Mouse (Mus musculus): ENCODE results near the gene Il17f.
"Not testable (repeated sequence)": the region's sequence is repeated elsewhere in the genome, so short reads cannot be mapped to it uniquely, and the experiment has no call there.

Gene Il17f

GRCm38 (mm10) chr1:20790517-20790916 lies at the start of gene Il17f:
Il17f (minus strand) TSS chr1:20790617.
- not testable (repeated sequence) for DNase-seq

DNA sequence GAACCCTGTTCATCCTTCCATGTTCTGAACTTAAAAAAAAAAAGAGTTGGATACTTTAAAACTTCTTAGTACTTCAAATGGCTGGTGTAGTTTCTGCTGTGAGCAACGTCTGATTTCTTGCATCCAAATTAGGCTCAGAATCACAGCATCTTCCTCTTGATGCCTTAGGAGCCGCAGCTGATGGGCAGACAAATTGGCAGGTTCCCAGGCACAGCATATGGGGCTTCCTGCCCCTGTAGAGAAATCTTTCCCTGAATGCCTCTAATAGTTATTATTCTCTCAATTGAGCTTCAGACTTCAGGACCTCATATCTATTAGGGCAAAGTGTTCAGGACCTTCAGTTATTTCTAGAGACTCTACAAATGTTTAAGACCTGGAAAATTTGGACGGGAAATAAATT lies 49.5 kb upstream of the Il17f start:
- DNase-seq = no peak

- DNase-seq = no peak
Measured at GRCm38 (mm10) chr1:20836551-20837125, 46.2 kb upstream of the Il17f start.

- DNase-seq = no peak
Measured at GRCm38 (mm10) chr1:20833141-20833511, 42.7 kb upstream of the Il17f start.

- no peak for DNase-seq
Measured at GRCm38 (mm10) chr1:20832473-20833140, 42.2 kb upstream of the Il17f start.

DNA sequence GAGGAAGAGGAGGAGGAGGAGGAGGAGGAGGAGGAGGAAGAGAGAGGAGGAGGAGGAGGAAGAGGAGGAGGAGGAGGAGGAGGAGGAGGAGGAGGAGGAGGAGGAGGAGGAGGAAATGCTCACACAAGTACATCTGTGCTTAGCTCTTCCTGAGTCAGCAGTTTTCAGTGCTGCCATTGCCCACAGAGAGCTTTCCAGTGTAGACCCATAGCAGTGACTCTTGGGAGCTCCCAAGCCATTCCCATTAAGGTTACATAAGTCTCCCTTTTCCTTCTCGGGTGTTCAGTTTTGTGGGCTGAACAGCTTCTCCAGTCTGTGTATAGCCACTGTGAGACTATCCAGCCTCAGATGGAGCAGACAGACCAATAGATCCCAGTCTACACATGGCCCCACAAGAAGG lies 40.1 kb upstream of the Il17f start:
- DNase-seq = no peak

DNA sequence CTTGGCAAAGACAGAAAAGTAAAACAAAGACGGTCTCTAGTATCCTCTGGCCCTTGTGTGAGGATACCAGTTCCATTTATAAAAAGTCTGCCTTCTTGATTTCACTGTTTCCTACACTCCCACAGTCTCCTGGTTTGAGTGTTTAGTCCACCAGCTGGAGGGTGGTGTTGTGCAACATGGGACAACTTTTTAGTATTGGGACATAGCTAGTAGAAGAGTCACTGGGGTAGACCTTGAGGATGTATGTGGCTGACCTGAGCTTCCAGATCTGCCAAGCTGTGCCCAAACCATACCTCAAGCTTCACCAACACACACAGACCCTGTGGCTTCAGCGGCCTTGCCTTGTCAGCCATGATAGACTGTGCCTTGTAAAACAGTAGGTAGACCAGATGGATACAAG lies 37.6 kb upstream of the Il17f start:
- DNase-seq = no peak

DNA sequence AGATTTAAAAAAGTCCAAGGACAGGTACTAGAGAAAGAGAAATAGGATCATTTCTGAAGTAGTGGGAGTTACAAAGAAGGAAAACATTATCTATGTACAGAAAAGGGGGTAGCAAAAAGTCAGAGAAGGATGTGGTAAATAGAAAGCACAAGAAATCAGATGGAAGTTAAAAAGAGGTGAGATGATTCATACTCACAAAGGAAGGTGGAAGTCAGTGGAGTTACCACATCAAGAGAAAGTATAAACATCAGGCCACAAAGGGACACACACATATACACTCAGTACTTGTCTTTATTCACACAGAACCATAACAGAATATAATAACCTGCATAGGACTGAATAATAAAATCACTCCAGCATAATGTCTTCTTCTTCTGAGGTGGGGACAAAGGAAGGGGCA lies 34.6 kb upstream of the Il17f start:
- DNase-seq = no peak

DNA sequence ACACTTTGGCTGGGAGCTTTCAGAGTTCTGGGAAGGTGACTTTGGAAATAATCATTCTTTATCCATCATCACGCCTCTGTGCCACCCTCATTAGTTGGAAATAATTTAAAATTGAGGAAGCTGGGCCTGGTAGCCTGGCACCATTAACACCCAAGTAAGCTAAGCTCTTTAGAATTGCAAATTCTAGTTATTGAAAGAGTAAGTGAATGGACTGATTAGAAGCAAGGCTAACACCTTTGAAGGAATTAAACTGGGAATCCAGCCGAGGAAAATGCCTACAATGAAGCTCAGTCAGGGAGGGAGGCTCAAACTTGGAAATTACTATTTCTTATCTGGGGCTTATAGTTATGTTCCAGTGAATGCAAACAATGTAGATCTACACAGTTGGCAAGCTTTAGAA lies 33.5 kb upstream of the Il17f start:
- no peak for DNase-seq

GRCm38 (mm10) chr1:20823471-20823870 lies 33.1 kb upstream of the Il17f start:
- no peak for DNase-seq

- no peak for DNase-seq
Measured at GRCm38 (mm10) chr1:20820959-20821358, 30.5 kb upstream of the Il17f start.

DNA sequence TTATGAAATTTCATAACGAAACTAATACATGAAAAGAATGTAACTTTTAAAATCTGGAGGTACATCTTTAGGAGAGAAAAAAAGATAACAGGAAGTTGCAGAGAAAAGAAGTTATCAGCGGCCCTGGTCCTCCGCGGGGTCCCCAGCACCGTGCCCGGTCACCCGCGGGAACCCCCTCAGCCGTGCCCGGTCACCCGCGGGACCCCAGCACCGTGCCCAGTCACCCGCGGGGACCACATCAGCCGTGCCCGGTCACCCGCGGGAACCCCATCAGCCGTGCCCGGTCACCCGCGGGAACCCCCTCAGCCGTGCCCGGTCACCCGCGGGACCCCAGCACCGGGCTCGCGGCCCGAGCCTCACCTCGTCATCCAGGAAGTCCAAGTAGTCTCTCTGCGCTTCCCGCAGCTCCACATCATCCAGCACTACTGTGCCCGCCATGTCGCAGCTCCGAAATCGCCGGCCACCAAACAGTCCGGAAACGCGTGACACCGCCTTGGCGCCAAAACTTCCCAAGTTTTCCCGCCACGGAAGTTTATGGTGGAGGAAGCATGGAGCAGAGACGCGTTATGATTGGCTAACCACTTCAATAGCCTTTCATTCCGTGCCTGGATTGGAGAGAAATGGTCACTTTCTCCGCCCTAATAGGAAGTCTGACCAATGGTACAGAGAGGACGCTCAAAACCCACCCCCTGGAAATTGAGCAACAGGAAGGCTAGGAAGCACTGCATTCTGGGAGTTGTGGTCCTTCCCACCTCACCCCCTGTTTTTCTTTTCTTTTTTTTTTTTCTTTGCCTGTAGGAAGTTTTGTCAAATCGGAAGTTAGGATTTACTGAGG lies 29.6 kb upstream of the Il17f start, which contains the start of gene Mcm3:
TSS of gene Mcm3 (minus strand) at position 542 of the 835 bp plus-strand sequence.
- DNase-seq = peak; percentile 93

DNA sequence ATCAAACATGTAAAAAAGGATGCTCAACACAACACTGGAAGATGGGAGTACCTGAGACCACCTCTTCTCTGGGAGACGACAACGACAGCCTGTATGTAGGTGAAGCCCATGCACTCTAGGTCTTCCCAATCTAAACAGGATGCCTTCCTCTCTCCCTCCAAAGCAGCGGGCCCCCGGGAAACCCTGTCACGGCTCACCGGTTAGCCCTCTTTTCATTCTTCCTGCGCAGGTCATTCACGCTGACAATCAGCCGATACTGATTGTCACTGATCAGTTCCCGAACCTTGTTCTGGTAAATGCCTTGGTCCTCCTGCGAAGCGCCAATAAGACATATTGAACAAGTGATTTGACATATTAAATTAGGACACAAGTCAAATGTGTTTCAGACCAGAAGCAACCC lies 27.2 kb upstream of the Il17f start:
- no peak for DNase-seq

DNA sequence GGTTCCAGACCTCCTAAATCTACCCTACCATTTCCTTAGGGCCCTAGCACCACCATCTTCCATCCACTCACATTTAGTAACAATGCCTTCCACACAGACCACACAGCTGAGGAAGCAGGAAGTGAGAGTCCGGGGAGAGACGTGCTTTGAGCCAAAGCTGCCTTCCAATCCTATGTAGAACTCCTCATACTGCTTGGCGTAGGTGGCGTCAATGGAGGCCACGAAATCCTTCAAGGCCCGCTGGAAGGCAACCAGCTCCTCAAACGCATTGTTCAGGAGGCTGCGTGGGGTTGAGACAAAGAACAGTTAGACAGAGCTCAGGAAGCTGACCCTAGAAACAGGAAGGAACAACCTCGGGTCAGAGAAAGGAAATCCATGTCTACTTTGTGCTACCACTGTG lies 26.8 kb upstream of the Il17f start:
- peak; percentile 35 for DNase-seq

GRCm38 (mm10) chr1:20814521-20814920 lies 24.1 kb upstream of the Il17f start:
- no peak for DNase-seq

- no peak for DNase-seq
Measured at GRCm38 (mm10) chr1:20804526-20804925, 14.1 kb upstream of the Il17f start.

GRCm38 (mm10) chr1:20801682-20802390 lies 11.4 kb upstream of the Il17f start:
- DNase-seq = peak; percentile 38

- DNase-seq = no peak
Measured at GRCm38 (mm10) chr1:20801275-20801674, 10.9 kb upstream of the Il17f start.

- no peak for DNase-seq
Measured at GRCm38 (mm10) chr1:20795178-20795577, 4.8 kb upstream of the Il17f start.

DNA sequence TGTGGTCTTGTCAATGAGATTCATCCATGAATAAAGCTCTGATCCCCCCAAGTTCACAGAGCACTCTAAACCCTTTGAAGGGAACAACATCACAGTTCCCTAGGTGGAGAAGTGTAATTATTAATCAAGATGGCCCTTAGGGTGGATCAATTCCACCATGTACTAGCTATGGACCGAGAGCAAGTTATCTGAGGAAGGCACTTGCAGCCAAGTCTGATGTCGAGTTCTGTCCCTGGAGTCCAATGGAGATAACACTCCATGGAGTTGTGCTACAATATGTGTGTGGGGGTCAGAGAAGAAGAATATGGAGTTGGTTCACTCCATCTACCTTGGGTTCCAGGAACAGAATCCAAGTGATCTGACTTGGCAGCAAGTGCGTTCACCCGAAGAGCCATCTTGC lies 4.3 kb upstream of the Il17f start:
- DNase-seq = no peak

GRCm38 (mm10) chr1:20791414-20791813 lies 997 bp upstream of the Il17f start:
- DNase-seq = no peak

- DNase-seq = no peak
Measured at GRCm38 (mm10) chr1:20788419-20788818, 2.0 kb downstream of the Il17f start.

DNA sequence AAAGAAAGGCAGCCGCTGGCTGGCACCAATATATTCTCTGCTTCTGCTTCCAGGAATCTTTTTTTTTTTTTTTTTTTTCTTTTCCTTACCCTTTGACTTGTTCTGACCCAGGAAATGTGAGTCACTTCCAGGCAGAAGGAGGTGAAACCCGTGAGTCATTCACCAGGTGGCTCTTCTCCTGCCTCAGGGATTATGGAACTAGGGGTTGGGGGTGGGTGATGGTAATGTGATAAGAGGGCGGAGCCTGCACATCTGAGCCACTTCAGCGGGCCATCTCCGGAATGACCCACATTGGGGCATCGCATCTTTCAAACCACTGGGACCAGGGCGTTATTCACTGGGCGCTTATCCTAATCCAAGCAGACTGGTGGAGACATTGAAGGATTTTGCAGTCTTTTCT lies 3.4 kb downstream of the Il17f start:
- no peak for DNase-seq

All from kidney, postnatal 10 days (tissue).